Mouse (Mus musculus) lung, embryonic 16.5 days (tissue): ENCODE results near the gene Asgr1. TPM values are rescaled to one million over a fixed set of nuclear protein-coding genes. Genes with fewer than 3 reads are reported as not detected.
A peak's percentile ranks its signal among the peaks of the same experiment; 100 is the strongest.

ENCODE experiments used
- ATAC-seq: fragments of 200-750 bp; cut with Nextera tagmentation; 2 replicates; pipeline ENCODE4 v1.8.0; 2017; ENCODE audit warnings: low read depth, mild to moderate bottlenecking, moderate library complexity
- H3K27ac ChIP-seq: fragments of 300-500 bp; sonication (generic); 2 replicates; pipeline ENCODE4 v1.5.1; 2014; ENCODE audit warnings: mild to moderate bottlenecking, control low read depth, low read length
- H3K27me3 ChIP-seq: fragments of 300-500 bp; sonication (generic); 2 replicates; pipeline ENCODE4 v1.6.1; 2014; ENCODE audit warnings: low read depth, low read length, mixed read lengths; ENCODE audit not compliant: control insufficient read depth, insufficient read depth
- H3K36me3 ChIP-seq: fragments of 300-500 bp; sonication (generic); 2 replicates; pipeline ENCODE4 v1.6.1; 2014; ENCODE audit warnings: low read length; ENCODE audit not compliant: control insufficient read depth, insufficient read depth
- H3K4me1 ChIP-seq: fragments of 300-500 bp; sonication (generic); replicated peaks from 2 replicates; pipeline ENCODE4 v1.6.1; 2014; ENCODE audit warnings: low read length, mixed read lengths; ENCODE audit not compliant: control insufficient read depth, insufficient read depth
- H3K4me2 ChIP-seq: fragments of 300-500 bp; sonication (generic); 2 replicates; pipeline ENCODE4 v1.6.1; 2014; ENCODE audit warnings: low read depth, low read length, control low read depth
- H3K4me3 ChIP-seq: fragments of 300-500 bp; sonication (generic); 2 replicates; pipeline ENCODE4 v1.5.1; 2014; ENCODE audit warnings: mild to moderate bottlenecking, low read length, control low read depth
- H3K9ac ChIP-seq: fragments of 300-500 bp; sonication (generic); 2 replicates; pipeline ENCODE4 v1.6.1; 2014; ENCODE audit warnings: low read length, control low read depth
- H3K9me3 ChIP-seq: fragments of 300-500 bp; sonication (generic); 2 replicates; pipeline ENCODE4 v1.6.1; 2016; ENCODE audit warnings: low read length; ENCODE audit not compliant: control insufficient read depth
- WGBS: fragments of 180-500 bp; shearing (Covaris S2); extraction: QIAGEN DNeasy Blood & Tissue Kit; methylation state at CpG from one replicate; pipeline ENCODE4 v1.1.7; 2014; 5-methylcytosine and 5-hydroxymethylcytosine counted together
- polyA plus RNA-seq: library from polyadenylated mRNA; unstranded; fragments of >200 nt; fragmentation: Nextera tagmentation; extraction: Ambion mirVana; gene quantifications from 2 replicates; pipeline ENCODE4 v1.2.1, GENCODE M21; 2015

Gene Asgr1
- polyA plus RNA-seq, 1 experiment from 2014 or later = not detected

- Histone ChIP-seq H3K36me3 (peaks cover 8% of the 10 kb centered on the region), H3K27me3 (no peaks in the 10 kb centered on the region), H3K4me3 (no peak overlapping the region), H3K27ac (no peak overlapping the region), H3K9ac (no peak overlapping the region), H3K9me3 (no peaks in the 10 kb centered on the region), H3K4me1 (peaks cover 37% of the 10 kb centered on the region), H3K4me2 (no peak overlapping the region)
- WGBS = 88% methylated on average over 28 of the region's 28 CpGs
- no peak for ATAC-seq
Measured at GRCm38 (mm10) chr11:70030651-70031320, 23.1 kb upstream of the Asgr1 start.

- no peaks in the 10 kb centered on the region for H3K9me3 ChIP-seq
- H3K4me3 ChIP-seq = no peak overlapping the region
- ATAC-seq = no peak
- no peaks in the 10 kb centered on the region for H3K27me3 ChIP-seq
- H3K4me1 ChIP-seq = peaks cover 34% of the 10 kb centered on the region
- 96% methylated on average over 11 of the region's 11 CpGs for WGBS
- H3K9ac ChIP-seq = no peak overlapping the region
- no peak overlapping the region for H3K4me2 ChIP-seq
- H3K36me3 ChIP-seq = peaks cover 8% of the 10 kb centered on the region
- H3K27ac ChIP-seq = no peak overlapping the region
Measured at GRCm38 (mm10) chr11:70031321-70031670, 22.6 kb upstream of the Asgr1 start.

- H3K36me3 ChIP-seq = peaks cover 8% of the 10 kb centered on the region
- H3K4me3 ChIP-seq = no peak overlapping the region
- H3K4me1 ChIP-seq = no peaks in the 10 kb centered on the region
- no peak for ATAC-seq
- H3K27me3 ChIP-seq = no peaks in the 10 kb centered on the region
- no peaks in the 10 kb centered on the region for H3K9me3 ChIP-seq
- no peak overlapping the region for H3K27ac ChIP-seq
- no peak overlapping the region for H3K9ac ChIP-seq
- 74% methylated on average over 7 of the region's 7 CpGs for WGBS
- no peak overlapping the region for H3K4me2 ChIP-seq
Measured at GRCm38 (mm10) chr11:70038174-70038573, 15.7 kb upstream of the Asgr1 start.

- no peaks in the 10 kb centered on the region for H3K4me1 ChIP-seq
- no peak overlapping the region for H3K27ac ChIP-seq
- 92% methylated on average over 10 of the region's 10 CpGs for WGBS
- H3K27me3 ChIP-seq = no peaks in the 10 kb centered on the region
- no peak overlapping the region for H3K9ac ChIP-seq
- H3K4me2 ChIP-seq = no peak overlapping the region
- no peaks in the 10 kb centered on the region for H3K9me3 ChIP-seq
- H3K4me3 ChIP-seq = no peak overlapping the region
- ATAC-seq = 0 out of 2 replicates have a peak, but pooled peaks have one; percentile 5
- peaks cover 15% of the 10 kb centered on the region for H3K36me3 ChIP-seq
Measured at GRCm38 (mm10) chr11:70039631-70040030, 14.3 kb upstream of the Asgr1 start.

GRCm38 (mm10) chr11:70040184-70040583 lies 13.7 kb upstream of the Asgr1 start:
- H3K4me2 ChIP-seq = no peak overlapping the region
- no peaks in the 10 kb centered on the region for H3K27me3 ChIP-seq
- H3K36me3 ChIP-seq = peaks cover 15% of the 10 kb centered on the region
- ATAC-seq = no peak
- no peak overlapping the region for H3K9ac ChIP-seq
- H3K27ac ChIP-seq = no peak overlapping the region
- WGBS = 83% methylated on average over 7 of the region's 7 CpGs
- no peaks in the 10 kb centered on the region for H3K9me3 ChIP-seq
- no peak overlapping the region for H3K4me3 ChIP-seq
- H3K4me1 ChIP-seq = no peaks in the 10 kb centered on the region

GRCm38 (mm10) chr11:70042309-70043085 lies 11.4 kb upstream of the Asgr1 start:
- ATAC-seq = no peak
- Histone ChIP-seq H3K27me3 (no peaks in the 10 kb centered on the region), H3K4me3 (no peak overlapping the region), H3K36me3 (peaks cover 15% of the 10 kb centered on the region), H3K9me3 (no peaks in the 10 kb centered on the region), H3K4me1 (no peaks in the 10 kb centered on the region), H3K4me2 (no peak overlapping the region), H3K27ac (no peak overlapping the region), H3K9ac (no peak overlapping the region)
- 85% methylated on average over 23 of the region's 23 CpGs for WGBS

GRCm38 (mm10) chr11:70043665-70044064 lies 10.2 kb upstream of the Asgr1 start:
- no peak overlapping the region for H3K4me2 ChIP-seq
- H3K4me3 ChIP-seq = no peak overlapping the region
- no peak overlapping the region for H3K9ac ChIP-seq
- H3K36me3 ChIP-seq = peaks cover 12% of the 10 kb centered on the region
- no peak for ATAC-seq
- H3K27ac ChIP-seq = no peak overlapping the region
- 83% methylated on average over 7 of the region's 7 CpGs for WGBS
- no peaks in the 10 kb centered on the region for H3K27me3 ChIP-seq
- H3K9me3 ChIP-seq = no peaks in the 10 kb centered on the region
- H3K4me1 ChIP-seq = no peaks in the 10 kb centered on the region

GRCm38 (mm10) chr11:70045435-70045834 lies 8.4 kb upstream of the Asgr1 start:
- 23% methylated on average over 9 of the region's 9 CpGs for WGBS
- Histone ChIP-seq H3K27ac (no peak overlapping the region), H3K9me3 (no peaks in the 10 kb centered on the region), H3K27me3 (no peaks in the 10 kb centered on the region), H3K4me2 (no peak overlapping the region), H3K36me3 (peaks cover 7% of the 10 kb centered on the region; the same call in 1 of the 2 replicates), H3K4me1 (no peaks in the 10 kb centered on the region), H3K9ac (no peak overlapping the region), H3K4me3 (no peak overlapping the region)
- ATAC-seq = peak; percentile 34; the same call in 1 of the 2 replicates

GRCm38 (mm10) chr11:70049366-70049765 lies 4.5 kb upstream of the Asgr1 start:
- Histone ChIP-seq H3K36me3 (0 out of 2 replicates have a peak, but pooled peaks cover 3% of the 10 kb centered on the region), H3K27ac (no peak overlapping the region), H3K4me1 (no peaks in the 10 kb centered on the region), H3K4me3 (no peak overlapping the region), H3K4me2 (no peak overlapping the region), H3K27me3 (no peaks in the 10 kb centered on the region), H3K9me3 (no peaks in the 10 kb centered on the region), H3K9ac (no peak overlapping the region)
- WGBS = 53% methylated on average over 6 of the region's 6 CpGs
- no peak for ATAC-seq
